Mouse (Mus musculus) fibroblast of lung, adult 2 months (primary cell): ENCODE measurements around the gene Ccin.
A peak's percentile ranks its signal among the peaks of the same experiment; 100 is the strongest.

Source experiments
- DNase-seq: peaks from one replicate; pipeline ENCODE4 v3.0.0-alpha.2; 2011; ENCODE audit warnings: low read depth

Gene Ccin

GRCm38 (mm10) chr4:43974914-43975616 is 8.2 kb upstream of the Ccin start:
- no peak for DNase-seq

GRCm38 (mm10) chr4:43976223-43976740 is 7.0 kb upstream of the Ccin start:
- DNase-seq: no peak

- no peak for DNase-seq
Measured at GRCm38 (mm10) chr4:43978521-43979443, 4.5 kb upstream of the Ccin start.

- no peak for DNase-seq
Measured at GRCm38 (mm10) chr4:43979746-43980145, 3.5 kb upstream of the Ccin start.

GRCm38 (mm10) chr4:43980236-43980635 is 3.0 kb upstream of the Ccin start:
- DNase-seq: no peak

GRCm38 (mm10) chr4:43980846-43981245 is 2.4 kb upstream of the Ccin start:
- no peak for DNase-seq

- DNase-seq: no peak
Measured at GRCm38 (mm10) chr4:43981251-43981650, 2.0 kb upstream of the Ccin start.

- peak; percentile 63 for DNase-seq
Measured at GRCm38 (mm10) chr4:43982053-43982732, 1.1 kb upstream of the Ccin start.

- no peak for DNase-seq
Measured at GRCm38 (mm10) chr4:43983756-43984155, 473 bp downstream of the Ccin start.

GRCm38 (mm10) chr4:43984326-43984725 is 1.0 kb downstream of the Ccin start:
- no peak for DNase-seq

- no peak for DNase-seq
Measured at GRCm38 (mm10) chr4:43988976-43989375, 5.7 kb downstream of the Ccin start.

GRCm38 (mm10) chr4:43993072-43993471 is 9.8 kb downstream of the Ccin start:
- DNase-seq: no peak

- no peak for DNase-seq
Measured at GRCm38 (mm10) chr4:43994342-43994741, 11.1 kb downstream of the Ccin start.

GRCm38 (mm10) chr4:44003622-44004021 is 20.3 kb downstream of the Ccin start:
- DNase-seq: no peak

- no peak for DNase-seq
Measured at GRCm38 (mm10) chr4:44004126-44004525, 20.8 kb downstream of the Ccin start, which contains the start of gene Clta. Gene Clta, plus strand, starts transcription at chr4:44004452.

GRCm38 (mm10) chr4:44004623-44005409 is 21.5 kb downstream of the Ccin start:
- DNase-seq: no peak

- no peak for DNase-seq
Measured at GRCm38 (mm10) chr4:44010176-44010575, 26.9 kb downstream of the Ccin start.

GRCm38 (mm10) chr4:44010893-44011292 is 27.6 kb downstream of the Ccin start:
- no peak for DNase-seq

- DNase-seq: no peak
Measured at GRCm38 (mm10) chr4:44011799-44012198, 28.5 kb downstream of the Ccin start.

- DNase-seq: peak; percentile 91
Measured at GRCm38 (mm10) chr4:44012376-44013367, 29.4 kb downstream of the Ccin start.
